Mouse (Mus musculus) midbrain, embryonic 13.5 days (tissue): ENCODE data around the gene Olfr95. TPM values are rescaled to one million over a fixed set of nuclear protein-coding genes. Genes with fewer than 3 reads are reported as not detected.
"Not testable (repeated sequence)": the region's sequence is repeated elsewhere in the genome, so short reads cannot be mapped to it uniquely, and the experiment has no call there.

ENCODE experiments used
- ATAC-seq: fragments of 200-750 bp; cut with Nextera tagmentation; 2 replicates; pipeline ENCODE4 v1.8.0; 2017; ENCODE audit warnings: mild to moderate bottlenecking, moderate TSS enrichment, moderate library complexity
- H3K27ac ChIP-seq: fragments of 300-500 bp; sonication (generic); 2 replicates; pipeline ENCODE4 v1.5.1; 2015; ENCODE audit warnings: inconsistent platforms, mild to moderate bottlenecking, moderate library complexity
- H3K27me3 ChIP-seq: fragments of 300-500 bp; sonication (generic); 2 replicates; pipeline ENCODE4 v1.6.1; 2015; ENCODE audit warnings: mild to moderate bottlenecking, inconsistent platforms
- H3K36me3 ChIP-seq: fragments of 300-500 bp; sonication (generic); 2 replicates; pipeline ENCODE4 v1.6.1; 2015; ENCODE audit warnings: mild to moderate bottlenecking, inconsistent platforms
- H3K4me1 ChIP-seq: fragments of 300-500 bp; sonication (generic); replicated peaks from 2 replicates; pipeline ENCODE4 v1.6.1; 2015; ENCODE audit warnings: inconsistent platforms
- H3K4me2 ChIP-seq: fragments of 300-500 bp; sonication (generic); replicated peaks from 2 replicates; pipeline ENCODE4 v1.6.1; 2015; ENCODE audit warnings: moderate library complexity, mild to moderate bottlenecking, inconsistent platforms
- H3K4me3 ChIP-seq: fragments of 300-500 bp; sonication (generic); replicated peaks from 2 replicates; pipeline ENCODE4 v1.5.1; 2015; ENCODE audit warnings: mild to moderate bottlenecking, inconsistent platforms
- H3K9ac ChIP-seq: fragments of 300-500 bp; sonication (generic); replicated peaks from 2 replicates; pipeline ENCODE4 v1.6.1; 2015; ENCODE audit warnings: mild to moderate bottlenecking, inconsistent platforms
- H3K9me3 ChIP-seq: fragments of 300-500 bp; sonication (generic); 2 replicates; pipeline ENCODE4 v1.6.1; 2016; ENCODE audit warnings: mild to moderate bottlenecking, inconsistent platforms
- WGBS: fragments of 180-500 bp; shearing (Covaris S2); methylation state at CpG from one replicate; pipeline ENCODE4 v1.1.7; 2015; 5-methylcytosine and 5-hydroxymethylcytosine counted together
- polyA plus RNA-seq: library from polyadenylated mRNA; unstranded; fragments of >200 nt; fragmentation: Nextera tagmentation; extraction: Ambion mirVana; gene quantifications from 2 replicates; pipeline ENCODE4 v1.2.1, GENCODE M21; 2015

Gene Olfr95
- not detected in 2 replicates for polyA plus RNA-seq

DNA sequence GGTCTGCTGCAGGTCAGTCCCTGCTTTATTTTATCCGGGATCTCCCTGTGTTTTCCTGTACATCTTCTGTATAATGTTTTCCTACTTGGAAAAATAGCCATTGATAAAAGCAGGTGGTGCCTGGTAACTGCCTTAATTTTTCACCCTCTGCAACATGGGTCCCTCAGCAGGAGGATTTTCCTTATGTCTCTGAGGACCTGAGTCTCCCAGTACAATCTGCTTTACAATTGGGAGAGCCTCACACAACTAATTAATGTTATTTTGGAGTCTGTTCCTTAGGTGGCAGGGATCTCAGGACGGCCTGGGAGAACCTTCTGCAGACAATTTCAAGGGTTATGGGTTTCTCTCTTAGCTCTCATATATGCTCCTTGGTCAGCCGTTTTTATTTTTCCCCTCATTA is at the start of gene Olfr95:
Gene Olfr95, minus strand, starts transcription at position 101 of the 400 bp plus-strand sequence.
- Histone ChIP-seq H3K4me1 (0 out of 2 replicates have a peak, but pooled peaks cover 3% of the 10 kb centered on the region), H3K9me3 (0 out of 2 replicates have a peak, but pooled peaks cover 2% of the 10 kb centered on the region), H3K4me2 (no peak within 1 kb of the TSS), H3K27ac (no peak within 1 kb of the TSS), H3K4me3 (no peak within 1 kb of the TSS), H3K27me3 (peaks cover 14% of the 10 kb centered on the region; the same call in 1 of the 2 replicates), H3K36me3 (no peaks in the 10 kb centered on the region), H3K9ac (no peak within 1 kb of the TSS)
- no peak for ATAC-seq
- 78% methylated on average over 3 of the region's 3 CpGs for WGBS

DNA sequence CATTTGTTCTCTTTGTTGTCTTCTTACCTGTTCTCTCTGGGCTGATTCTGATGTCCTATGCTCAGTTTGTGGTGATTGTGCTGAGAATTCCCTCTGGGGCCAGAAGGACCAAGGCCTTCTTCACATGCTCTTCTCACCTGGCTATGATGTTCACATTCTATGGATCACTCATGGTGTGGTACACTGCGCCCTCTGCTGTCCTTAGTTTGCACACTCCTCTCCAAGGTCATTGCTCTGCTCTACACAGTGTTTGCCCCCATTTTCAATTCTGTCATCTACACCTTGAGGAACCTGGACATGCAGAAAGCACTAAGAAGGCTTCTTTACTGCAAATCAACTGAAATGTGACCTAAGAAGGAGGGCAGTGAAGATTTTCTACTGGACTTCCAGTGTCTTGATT is 37.6 kb upstream of the Olfr95 start:
- Histone ChIP-seq H3K27me3 (no peaks in the 10 kb centered on the region), H3K36me3 (no peaks in the 10 kb centered on the region), H3K9ac (no peak overlapping the region), H3K27ac (no peak overlapping the region), H3K4me2 (no peak overlapping the region), H3K4me3 (no peak overlapping the region), H3K4me1 (no peaks in the 10 kb centered on the region), H3K9me3 (no peaks in the 10 kb centered on the region)
- ATAC-seq = no peak
- 5% methylated on average over 1 of the region's 1 CpGs for WGBS

DNA sequence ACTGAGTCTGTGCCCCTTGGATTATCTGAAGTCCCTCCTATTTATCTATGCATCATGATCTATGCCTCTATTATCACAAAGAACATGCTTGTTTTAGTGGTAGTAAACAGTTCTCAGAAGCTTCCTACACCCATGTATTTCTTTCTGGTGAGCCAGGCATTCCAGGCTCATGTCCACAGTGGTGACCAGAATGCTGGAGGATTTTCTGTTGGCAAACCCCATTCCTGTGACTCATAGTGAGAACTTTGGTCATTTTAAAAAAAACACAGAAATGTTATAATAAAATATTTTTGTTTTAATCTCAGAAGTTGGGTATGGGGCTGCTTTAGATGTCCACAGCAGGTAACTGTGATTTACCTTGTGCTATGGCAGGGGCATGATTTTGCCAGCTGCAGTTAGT is 36.5 kb upstream of the Olfr95 start:
- Histone ChIP-seq H3K9ac (no peak overlapping the region), H3K4me3 (no peak overlapping the region), H3K36me3 (no peaks in the 10 kb centered on the region), H3K27me3 (no peaks in the 10 kb centered on the region), H3K4me1 (no peaks in the 10 kb centered on the region), H3K9me3 (no peaks in the 10 kb centered on the region), H3K27ac (no peak overlapping the region), H3K4me2 (no peak overlapping the region)
- no peak for ATAC-seq

- H3K4me3 ChIP-seq = no peak overlapping the region
- no peak overlapping the region for H3K9ac ChIP-seq
- no peak for ATAC-seq
- no peak overlapping the region for H3K27ac ChIP-seq
- H3K9me3 ChIP-seq = no peaks in the 10 kb centered on the region
- no peaks in the 10 kb centered on the region for H3K27me3 ChIP-seq
- H3K4me2 ChIP-seq = no peak overlapping the region
- no peaks in the 10 kb centered on the region for H3K4me1 ChIP-seq
- H3K36me3 ChIP-seq = no peaks in the 10 kb centered on the region
- 30% methylated on average over 5 of the region's 5 CpGs for WGBS
Observed at GRCm38 (mm10) chr17:37246715-37247114, 33.8 kb upstream of the Olfr95 start.

DNA sequence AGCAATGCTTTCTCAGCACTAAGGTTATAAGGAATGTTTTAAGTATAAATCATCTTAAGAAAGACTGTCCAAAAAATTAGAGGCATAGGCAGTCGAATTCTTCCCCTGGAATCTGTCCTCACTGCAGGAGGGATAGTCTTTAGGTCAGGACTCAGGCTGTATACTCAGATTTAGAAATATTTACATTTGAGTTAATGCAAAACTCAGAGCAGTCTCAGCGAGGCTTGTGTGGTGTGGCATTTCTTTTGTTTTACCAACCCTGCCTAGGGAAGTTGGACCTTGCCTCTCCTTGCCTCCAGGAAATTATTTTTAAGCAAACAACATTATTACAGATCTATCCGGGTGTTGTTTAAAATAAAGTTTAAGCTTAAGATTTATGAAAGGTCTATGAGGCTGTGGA is 29.3 kb upstream of the Olfr95 start:
- no peak overlapping the region for H3K4me2 ChIP-seq
- H3K9ac ChIP-seq = no peak overlapping the region
- 57% methylated on average over 3 of the region's 3 CpGs for WGBS
- no peaks in the 10 kb centered on the region for H3K4me1 ChIP-seq
- no peak overlapping the region for H3K27ac ChIP-seq
- no peaks in the 10 kb centered on the region for H3K36me3 ChIP-seq
- ATAC-seq = no peak
- H3K27me3 ChIP-seq = no peaks in the 10 kb centered on the region
- H3K4me3 ChIP-seq = no peak overlapping the region
- H3K9me3 ChIP-seq = no peaks in the 10 kb centered on the region

DNA sequence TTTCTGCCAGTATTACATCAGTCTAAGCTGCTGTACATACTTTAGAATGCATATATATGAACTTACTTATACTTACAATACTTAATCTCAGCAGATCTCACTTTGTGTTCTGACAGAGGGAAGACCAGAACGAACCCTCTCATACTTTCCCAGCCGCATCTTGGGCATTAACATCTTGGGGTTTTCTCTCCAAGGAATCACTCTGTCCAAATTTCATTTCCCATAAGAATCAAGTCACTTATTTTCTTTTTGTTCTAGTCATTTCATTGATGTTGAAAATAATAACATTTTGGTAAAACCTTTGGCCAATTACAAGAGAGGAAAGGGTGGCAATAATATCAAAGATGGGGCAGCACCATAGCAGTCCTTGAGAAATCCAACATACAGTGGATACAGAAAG is 24.3 kb upstream of the Olfr95 start, which contains the start of gene Olfr97:
Gene Olfr97, minus strand, starts transcription at position 101 of the 400 bp plus-strand sequence.
- not testable (repeated sequence) for H3K4me2 ChIP-seq, H3K36me3 ChIP-seq, H3K27me3 ChIP-seq, H3K9me3 ChIP-seq, H3K27ac ChIP-seq, H3K4me1 ChIP-seq, ATAC-seq, H3K9ac ChIP-seq, H3K4me3 ChIP-seq
- WGBS = 90% methylated on average over 2 of the region's 2 CpGs

DNA sequence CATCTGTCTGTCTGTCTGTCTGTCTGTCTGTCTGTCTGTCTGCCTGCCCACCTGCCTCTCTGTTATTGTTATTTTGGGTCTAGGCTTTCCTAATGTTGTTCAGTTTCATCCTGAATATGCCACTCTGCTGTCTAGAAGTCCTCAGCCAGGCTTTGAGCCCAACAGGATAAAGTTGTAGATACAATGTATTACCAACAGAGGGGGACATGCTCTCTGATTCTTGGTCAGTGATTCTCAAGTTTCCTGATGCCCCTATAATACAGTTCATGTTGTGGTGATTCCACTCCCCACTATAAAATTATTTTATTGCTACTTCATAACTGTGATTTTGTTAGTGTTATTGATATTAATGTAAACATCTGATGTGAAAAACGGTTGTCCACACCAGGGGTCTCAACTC is 9.0 kb upstream of the Olfr95 start:
- Histone ChIP-seq H3K27me3 (no peaks in the 10 kb centered on the region), H3K9me3 (0 out of 2 replicates have a peak, but pooled peaks cover 2% of the 10 kb centered on the region), H3K4me1 (no peaks in the 10 kb centered on the region), H3K36me3 (no peaks in the 10 kb centered on the region), H3K4me3 (no peak overlapping the region), H3K9ac (no peak overlapping the region), H3K4me2 (no peak overlapping the region), H3K27ac (no peak overlapping the region)
- WGBS = 21% methylated on average over 1 of the region's 1 CpGs
- no peak for ATAC-seq

DNA sequence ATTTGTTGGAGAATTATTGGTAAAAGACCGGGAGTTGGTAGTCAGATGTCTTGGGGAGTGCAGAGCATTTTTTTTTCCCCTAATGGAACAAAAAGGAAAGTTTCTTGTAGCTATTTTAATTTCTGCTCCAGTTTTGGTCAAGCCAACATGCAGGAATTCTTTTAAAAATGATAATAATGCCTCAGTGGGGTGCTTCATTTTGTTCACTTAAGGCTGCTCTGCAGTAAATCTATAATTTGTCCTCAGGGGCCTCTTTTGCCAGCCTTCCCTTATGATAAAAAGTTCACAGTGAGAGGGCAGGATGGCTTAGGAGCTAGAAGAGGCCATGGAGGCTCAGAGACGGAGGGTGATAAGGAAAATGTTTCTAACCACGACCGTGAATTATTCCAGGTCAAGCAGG is 6.9 kb upstream of the Olfr95 start, which contains the start of gene Olfr96:
Gene Olfr96, plus strand, starts transcription at position 301 of the 400 bp plus-strand sequence.
- no peak within 1 kb of the TSS for H3K27ac ChIP-seq
- WGBS = 61% methylated on average over 4 of the region's 4 CpGs

DNA sequence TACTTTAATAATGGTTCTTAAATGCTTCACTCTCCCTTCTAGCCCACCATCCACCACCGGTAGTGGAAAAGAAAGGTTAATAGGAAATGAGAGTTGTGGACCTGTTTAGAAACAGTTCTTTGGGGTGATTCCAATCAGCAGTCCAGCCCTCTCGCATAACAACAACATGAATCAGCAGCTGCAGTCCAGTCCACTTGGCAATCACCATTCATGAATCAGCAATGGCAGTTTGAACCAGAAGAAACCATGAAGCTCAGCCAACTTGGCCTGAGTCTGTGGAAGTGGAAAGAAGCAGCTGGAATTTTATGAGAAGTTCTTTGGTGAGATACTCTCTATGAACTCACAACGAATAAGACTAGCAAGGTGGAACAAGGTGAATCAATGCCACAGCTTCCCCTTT is 5.6 kb upstream of the Olfr95 start:
- Histone ChIP-seq H3K9me3 (0 out of 2 replicates have a peak, but pooled peaks cover 2% of the 10 kb centered on the region), H3K4me3 (no peak overlapping the region), H3K9ac (no peak overlapping the region), H3K4me2 (no peak overlapping the region), H3K27me3 (no peaks in the 10 kb centered on the region), H3K36me3 (no peaks in the 10 kb centered on the region), H3K4me1 (no peaks in the 10 kb centered on the region), H3K27ac (no peak overlapping the region)
- ATAC-seq = no peak
- WGBS = 87% methylated on average over 3 of the region's 3 CpGs

More for the DNA sequence above, 6.9 kb upstream of the Olfr95 start, which contains the start of gene Olfr96:
- no peak within 1 kb of the TSS for H3K4me3 ChIP-seq
- H3K4me2 ChIP-seq = no peak within 1 kb of the TSS
- no peaks in the 10 kb centered on the region for H3K4me1 ChIP-seq
- H3K9ac ChIP-seq = no peak within 1 kb of the TSS
- H3K9me3 ChIP-seq = 0 out of 2 replicates have a peak, but pooled peaks cover 2% of the 10 kb centered on the region
- H3K36me3 ChIP-seq = no peaks in the 10 kb centered on the region
- H3K27me3 ChIP-seq = no peaks in the 10 kb centered on the region
- no peak for ATAC-seq

GRCm38 (mm10) chr17:37210884-37211768 is 1.8 kb downstream of the Olfr95 start:
- Histone ChIP-seq H3K4me3 (peak overlapping the region; percentile 44), H3K27me3 (peaks cover 14% of the 10 kb centered on the region; the same call in 1 of the 2 replicates), H3K27ac (no peak overlapping the region), H3K4me1 (0 out of 2 replicates have a peak, but pooled peaks cover 3% of the 10 kb centered on the region), H3K9ac (peak overlapping the region; percentile 64), H3K4me2 (peak overlapping the region; percentile 67), H3K36me3 (no peaks in the 10 kb centered on the region), H3K9me3 (no peaks in the 10 kb centered on the region)
- peak; percentile 84 for ATAC-seq
- 21% methylated on average over 40 of the region's 40 CpGs for WGBS

GRCm38 (mm10) chr17:37203917-37204236 is 9.0 kb downstream of the Olfr95 start:
- Histone ChIP-seq H3K27me3 (peaks cover 4% of the 10 kb centered on the region), H3K27ac (no peak overlapping the region)
- 31% methylated on average over 3 of the region's 3 CpGs for WGBS

GRCm38 (mm10) chr17:37203206-37203916 is 9.6 kb downstream of the Olfr95 start:
- Histone ChIP-seq H3K4me1 (no peaks in the 10 kb centered on the region), H3K4me3 (no peak overlapping the region), H3K9me3 (no peaks in the 10 kb centered on the region), H3K9ac (no peak overlapping the region), H3K36me3 (no peaks in the 10 kb centered on the region), H3K27me3 (peaks cover 9% of the 10 kb centered on the region), H3K27ac (no peak overlapping the region), H3K4me2 (no peak overlapping the region)
- ATAC-seq = peak; percentile 91
- WGBS = 2% methylated on average over 4 of the region's 4 CpGs

More at GRCm38 (mm10) chr17:37203917-37204236, 9.0 kb downstream of the Olfr95 start:
- Histone ChIP-seq H3K9me3 (no peaks in the 10 kb centered on the region), H3K36me3 (no peaks in the 10 kb centered on the region), H3K4me3 (no peak overlapping the region), H3K4me1 (no peaks in the 10 kb centered on the region), H3K4me2 (no peak overlapping the region), H3K9ac (no peak overlapping the region)
- ATAC-seq = peak; percentile 68
